8 mouse cellular contexts compared by ENCODE assay signal in the genomic region with DNA sequence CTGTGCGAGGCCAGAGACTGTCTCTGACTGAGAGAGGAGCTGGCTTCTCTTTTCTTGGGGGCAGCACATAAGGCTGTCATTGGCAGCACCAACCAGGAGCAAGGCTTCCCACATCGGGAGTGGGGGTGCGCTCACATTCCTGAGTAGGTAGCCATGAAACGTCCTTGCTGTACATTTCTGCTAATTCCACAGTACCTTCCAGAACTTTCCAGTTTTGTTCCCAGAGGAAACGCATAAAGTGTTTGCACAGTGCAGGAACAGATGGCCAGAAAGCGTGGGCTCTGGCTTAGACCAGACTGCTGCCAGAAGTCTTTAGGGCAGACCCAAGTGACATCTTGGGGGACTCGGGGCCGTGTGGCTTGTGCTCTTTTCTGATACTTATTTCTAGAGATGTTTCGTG. TPM values are rescaled to one million over a fixed set of nuclear protein-coding genes. Genes with fewer than 3 reads are reported as not detected.
DNase-seq lines count a peak whose midpoint lies in the region; ATAC-seq and TF ChIP-seq lines count a peak whose summit lies in the region.

No protein-coding gene starts in this region.

- H3K9me3 ChIP-seq in hindbrain, embryonic 10.5 days = no peaks in the 10 kb centered on the region
- H3K9me3 ChIP-seq in hindbrain, embryonic 14.5 days (ENCODE audit: control insufficient read depth, low read length) = no peaks in the 10 kb centered on the region
- no peaks in the 10 kb centered on the region for H3K9me3 ChIP-seq in limb, embryonic 13.5 days
- H3K9me3 ChIP-seq in lung, postnatal 0 days (ENCODE audit: low read length) = no peaks in the 10 kb centered on the region

- ATAC-seq in hindbrain, embryonic 14.5 days (ENCODE audit: low FRiP score) = no peak
- ATAC-seq in limb, embryonic 13.5 days (ENCODE audit: low FRiP score, low read depth) = peak; percentile 58
- ATAC-seq in lung, postnatal 0 days = no peak

- H3K4me3 ChIP-seq in hindbrain, embryonic 10.5 days = peak overlapping the region; percentile 20; the same call in 1 of the 2 replicates
- H3K4me3 ChIP-seq in hindbrain, embryonic 14.5 days (replicated peaks; ENCODE audit: low read length) = no peak overlapping the region
- peak overlapping the region; percentile 27 for H3K4me3 ChIP-seq in embryonic fibroblast, embryonic 13.5 days (ENCODE audit: insufficient read depth, low read length)
- peak overlapping the region; percentile 31 for H3K4me3 ChIP-seq in limb, embryonic 13.5 days
- no peak overlapping the region for H3K4me3 ChIP-seq in lung, postnatal 0 days (ENCODE audit: low read depth, low read length)

- no peak overlapping the region for H3K9ac ChIP-seq in hindbrain, embryonic 14.5 days
- H3K9ac ChIP-seq in limb, embryonic 13.5 days = peak overlapping the region; percentile 56; the same call in 1 of the 2 replicates
- no peak overlapping the region for H3K9ac ChIP-seq in lung, postnatal 0 days (replicated peaks; ENCODE audit: low read depth)

- TF ChIP-seq EP300 in lung, postnatal 0 days (IDR thresholded peaks at IDR 0.05) = no peak

- no peaks in the 10 kb centered on the region for H3K27me3 ChIP-seq in hindbrain, embryonic 10.5 days (ENCODE audit: insufficient read depth, poor library complexity, severe bottlenecking)
- H3K27me3 ChIP-seq in hindbrain, embryonic 14.5 days (ENCODE audit: control insufficient read depth, insufficient read depth, low read length) = no peaks in the 10 kb centered on the region
- H3K27me3 ChIP-seq in limb, embryonic 13.5 days = no peaks in the 10 kb centered on the region
- no peaks in the 10 kb centered on the region for H3K27me3 ChIP-seq in lung, postnatal 0 days (replicated peaks; ENCODE audit: insufficient read depth, low read length)

- H3K36me3 ChIP-seq in hindbrain, embryonic 10.5 days = no peaks in the 10 kb centered on the region
- peaks cover 19% of the 10 kb centered on the region for H3K36me3 ChIP-seq in hindbrain, embryonic 14.5 days (replicated peaks; ENCODE audit: control insufficient read depth, insufficient read depth)
- H3K36me3 ChIP-seq in limb, embryonic 13.5 days = no peaks in the 10 kb centered on the region
- no peaks in the 10 kb centered on the region for H3K36me3 ChIP-seq in lung, postnatal 0 days (ENCODE audit: insufficient read depth, low read length)

- H3K27ac ChIP-seq in hindbrain, embryonic 10.5 days = peak overlapping the region; percentile 81
- H3K27ac ChIP-seq in hindbrain, embryonic 14.5 days = no peak overlapping the region
- peak overlapping the region; percentile 88 for H3K27ac ChIP-seq in embryonic fibroblast, embryonic 13.5 days (ENCODE audit: insufficient read depth, low read length)
- H3K27ac ChIP-seq in limb, embryonic 13.5 days = peak overlapping the region; percentile 100
- no peak overlapping the region for H3K27ac ChIP-seq in lung, postnatal 0 days (ENCODE audit: low read length)

- TF ChIP-seq CTCF in embryonic fibroblast, embryonic 13.5 days (IDR thresholded peaks at IDR 0.05; ENCODE audit: borderline replicate concordance, insufficient read depth, low read length) = no peak
- TF ChIP-seq CTCF in lung, postnatal 0 days (IDR thresholded peaks at IDR 0.05) = no peak

- DNase-seq in hindbrain, embryonic 10.5 days (ENCODE audit: low spot score) = no peak
- DNase-seq in hindbrain, embryonic 14.5 days (ENCODE audit: low spot score) = no peak
- peak; percentile 63 to 70 for DNase-seq in cerebellum, postnatal 10 days
- DNase-seq in gastrocnemius, postnatal 25 days = no peak
- DNase-seq in lung, postnatal 0 days (ENCODE audit: low spot score) = no peak
- DNase-seq in embryo, embryonic 10 days (ENCODE audit: low spot score) = no peak

- no peak overlapping the region for H3K4me2 ChIP-seq in hindbrain, embryonic 14.5 days (replicated peaks)
- H3K4me2 ChIP-seq in limb, embryonic 13.5 days (replicated peaks) = peak overlapping the region; percentile 63
- H3K4me2 ChIP-seq in lung, postnatal 0 days (replicated peaks; ENCODE audit: low read depth, low read length) = no peak overlapping the region

- whole genome bisulfite sequencing in hindbrain, embryonic 10.5 days = 69% methylated on average over 9 of the region's 9 CpGs
- WGBS in hindbrain, embryonic 14.5 days = 79% methylated on average over 9 of the region's 9 CpGs
- 16% methylated on average over 9 of the region's 9 CpGs for WGBS in limb, embryonic 13.5 days
- WGBS in lung, postnatal 0 days = 43% methylated on average over 9 of the region's 9 CpGs

- peaks cover 49% of the 10 kb centered on the region for H3K4me1 ChIP-seq in hindbrain, embryonic 10.5 days (replicated peaks)
- H3K4me1 ChIP-seq in hindbrain, embryonic 14.5 days (replicated peaks; ENCODE audit: control insufficient read depth, insufficient read depth, low read length) = 0 out of 2 replicates have a peak, but pooled peaks cover 8% of the 10 kb centered on the region
- peaks cover 24% of the 10 kb centered on the region for H3K4me1 ChIP-seq in embryonic fibroblast, embryonic 13.5 days (ENCODE audit: control insufficient read depth, insufficient read depth, low read length)
- H3K4me1 ChIP-seq in limb, embryonic 13.5 days = peaks cover 82% of the 10 kb centered on the region
- peaks cover 7% of the 10 kb centered on the region; the same call in 1 of the 2 replicates for H3K4me1 ChIP-seq in lung, postnatal 0 days (ENCODE audit: insufficient read depth, low read depth, low read length)

- TF ChIP-seq POLR2A in embryonic fibroblast, embryonic 13.5 days (IDR thresholded peaks at IDR 0.05; ENCODE audit: low read depth, low read length) = no peak

RNA-seq across cellular contexts. Expression of a gene that starts 34.0 kb away (rescaled TPM):
- 115 and 118 TPM in 2 replicates for polyA plus RNA-seq in hindbrain, embryonic 10.5 days (2016; fragmentation: Nextera tagmentation; extraction: Ambion mirVana)
- 69.0 and 76.0 TPM in 2 replicates for polyA plus RNA-seq in hindbrain, embryonic 14.5 days (2014; fragmentation: Nextera tagmentation; extraction: Ambion mirVana)
- 19.8 and 21.1 TPM in 2 replicates for polyA plus RNA-seq in embryonic fibroblast, embryonic 13.5 days (2011; ENCODE audit: insufficient read length, low read depth, missing spikeins)
- polyA plus RNA-seq in limb, embryonic 13.5 days (2015; fragmentation: Nextera tagmentation; extraction: Ambion mirVana) = 92.1 and 97.8 TPM in 2 replicates
- total RNA-seq in gastrocnemius, postnatal 25 days (2021) = 1 to 10 TPM; 5.3 to 8.2 TPM
- 61.4 and 66.6 TPM in 2 replicates for polyA plus RNA-seq in lung, postnatal 0 days (2015; fragmentation: Nextera tagmentation; extraction: Ambion mirVana)

Comparison
In these comparisons a context has a peak if more than half of its experiments do, and no peak if none do; other contexts are left out.
1. H3K27ac ChIP-seq: peak in hindbrain, embryonic 10.5 days (single experiment), embryonic fibroblast, embryonic 13.5 days (single experiment) and limb, embryonic 13.5 days (single experiment); none in hindbrain, embryonic 14.5 days (single experiment) and lung, postnatal 0 days (single experiment).
2. H3K4me3 ChIP-seq: peak in hindbrain, embryonic 10.5 days (single experiment), embryonic fibroblast, embryonic 13.5 days (single experiment) and limb, embryonic 13.5 days (single experiment); none in hindbrain, embryonic 14.5 days (single experiment) and lung, postnatal 0 days (single experiment).
3. DNase-seq: peak in cerebellum, postnatal 10 days (2 of 2); none in hindbrain, embryonic 10.5 days (single experiment), hindbrain, embryonic 14.5 days (single experiment), gastrocnemius, postnatal 25 days (single experiment), lung, postnatal 0 days (single experiment) and embryo, embryonic 10 days (single experiment).